Mouse (Mus musculus) liver, adult 2 months (tissue): ENCODE measurements around the gene Gm973. TPM values are rescaled to one million over a fixed set of nuclear protein-coding genes. Genes with fewer than 3 reads are reported as not detected.

Experiments
- DNase-seq: peaks from one replicate; pipeline ENCODE4 v3.0.0-alpha.2; 2011; ENCODE audit warnings: low read depth, low spot score; ENCODE audit errors: extremely low read depth
- H3K27ac ChIP-seq: fragments of 200-500 bp; replicated peaks from 2 replicates; pipeline ENCODE4 v1.5.1; 2012; ENCODE audit warnings: low read depth, mild to moderate bottlenecking, control low read depth, inconsistent platforms, low read length; ENCODE audit not compliant: insufficient read depth
- H3K27me3 ChIP-seq: fragments of 200-500 bp; 2 replicates; pipeline ENCODE4 v1.6.1; 2012; ENCODE audit warnings: mild to moderate bottlenecking, moderate library complexity, low read length, inconsistent platforms; ENCODE audit not compliant: control insufficient read depth, insufficient read depth
- H3K36me3 ChIP-seq: fragments of 200-500 bp; 2 replicates; pipeline ENCODE4 v1.6.1; 2012; ENCODE audit warnings: low read length, inconsistent platforms; ENCODE audit not compliant: control insufficient read depth, insufficient read depth
- H3K4me1 ChIP-seq: fragments of 200-500 bp; 2 replicates; pipeline ENCODE4 v1.6.1; 2011; ENCODE audit warnings: low read length; ENCODE audit not compliant: control insufficient read depth, insufficient read depth
- H3K4me3 ChIP-seq: fragments of 200-500 bp; 2 replicates; pipeline ENCODE4 v1.5.1; 2011; ENCODE audit warnings: low read depth, mild to moderate bottlenecking, control low read depth, low read length, moderate library complexity; ENCODE audit not compliant: insufficient read depth
- H3K79me2 ChIP-seq: fragments of 200-500 bp; 2 replicates; pipeline ENCODE4 v1.6.1; 2012; ENCODE audit warnings: inconsistent platforms, mild to moderate bottlenecking, low read length, moderate library complexity; ENCODE audit not compliant: control insufficient read depth, insufficient read depth
- H3K9ac ChIP-seq: fragments of 200-500 bp; 2 replicates; pipeline ENCODE4 v1.6.1; 2012; ENCODE audit warnings: low read depth, mild to moderate bottlenecking, control low read depth, inconsistent platforms, low read length
- CTCF ChIP-seq: fragments of 200-500 bp; IDR thresholded peaks from 2 replicates; pipeline ENCODE4 v1.5.1; 2011; ENCODE audit warnings: low read depth, low read length, control low read depth
- POLR2A ChIP-seq: fragments of 200-500 bp; IDR thresholded peaks from 2 replicates; pipeline ENCODE4 v1.6.1; 2011; ENCODE audit warnings: low read length, control low read depth; ENCODE audit not compliant: insufficient read depth; ENCODE audit errors: extremely low read depth
- WGBS: fragments of 180-500 bp; shearing (Covaris S2); methylation state at CpG from one replicate; pipeline ENCODE4 v1.1.7; 2018; 5-methylcytosine and 5-hydroxymethylcytosine counted together
- polyA plus RNA-seq: library from polyadenylated mRNA; depleted of rRNA; stranded (reverse); fragments of >200 nt; gene quantifications from 2 replicates; pipeline ENCODE4 v1.2.3, GENCODE M21; 2012
- total RNA-seq: library from RNA; depleted of rRNA; stranded (reverse); fragments of >200 nt; gene quantifications from 2 replicates; pipeline ENCODE4 v1.2.3, GENCODE M21; 2014

Gm973 gene
- total and polyA plus RNA-seq, 2 experiments: not detected

DNA sequence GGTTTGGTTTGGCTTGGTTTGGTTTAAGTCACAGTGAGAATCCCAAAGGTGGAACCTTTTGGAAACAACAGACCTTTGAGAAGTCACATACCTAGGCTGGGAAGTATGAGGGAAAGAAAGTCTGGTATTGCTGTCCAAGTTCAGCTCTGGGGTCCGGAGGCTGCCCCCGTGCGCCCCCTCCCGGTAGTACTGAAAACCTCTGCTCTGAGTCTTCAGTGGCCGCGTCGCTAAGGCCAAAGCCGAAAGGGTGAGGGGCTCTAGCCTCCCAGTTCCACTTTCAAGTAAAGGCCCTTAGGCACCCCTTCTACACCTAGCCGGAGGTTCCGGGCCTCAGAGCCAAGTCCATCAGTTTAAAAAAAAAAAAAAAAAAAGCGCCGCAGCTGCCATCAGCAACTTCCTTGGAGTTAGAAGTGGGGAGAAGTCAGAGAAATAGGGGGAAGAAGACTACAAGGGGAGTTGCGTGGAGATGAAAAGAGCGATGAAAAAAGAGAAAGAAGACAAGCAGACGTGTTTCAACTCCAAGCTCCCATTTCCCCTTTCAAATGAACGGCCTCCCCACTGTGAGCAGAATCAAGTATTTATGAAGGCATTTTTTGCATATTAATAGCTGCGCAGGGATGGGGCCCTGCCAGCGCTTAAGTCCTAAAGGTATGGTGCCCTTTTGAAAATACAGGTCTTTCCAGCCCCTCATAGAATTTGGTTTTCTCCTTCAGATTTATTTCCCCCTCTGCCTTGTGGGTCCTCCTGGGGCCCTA, 68.8 kb downstream of the Gm973 start:
- H3K36me3 ChIP-seq: no peaks in the 10 kb centered on the region
- H3K79me2 ChIP-seq: no peaks in the 10 kb centered on the region
- peak; percentile 23 for DNase-seq
- no peak for TF ChIP-seq POLR2A
- peak; percentile 88 for TF ChIP-seq CTCF
- WGBS: 24% methylated on average over 18 of the region's 18 CpGs
- H3K4me1 ChIP-seq: no peaks in the 10 kb centered on the region
- H3K9ac ChIP-seq: no peak overlapping the region
- no peak overlapping the region for H3K27ac ChIP-seq
- no peaks in the 10 kb centered on the region for H3K27me3 ChIP-seq
- H3K4me3 ChIP-seq: no peak overlapping the region

DNA sequence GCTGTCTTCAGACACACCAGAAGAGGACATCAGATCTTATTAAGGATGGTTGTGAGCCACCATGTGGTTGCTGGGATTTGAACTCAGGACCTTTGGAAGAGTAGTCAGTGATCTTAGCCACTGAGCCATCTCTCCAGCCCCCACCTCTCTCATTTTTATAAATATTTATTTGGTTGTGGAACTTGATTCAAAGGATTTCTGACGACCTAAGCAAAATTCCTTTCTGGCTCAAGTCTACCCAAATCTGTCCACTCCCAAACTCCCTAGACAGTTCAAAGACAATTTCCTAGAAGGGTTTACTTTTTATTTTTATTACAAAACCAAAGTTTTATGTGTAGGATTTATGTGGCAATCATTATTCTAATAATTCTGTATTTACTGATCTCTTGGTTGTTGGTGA, 73.2 kb downstream of the Gm973 start:
- Histone ChIP-seq H3K36me3 (no peaks in the 10 kb centered on the region), H3K4me3 (no peak overlapping the region), H3K27me3 (no peaks in the 10 kb centered on the region), H3K4me1 (no peaks in the 10 kb centered on the region), H3K27ac (no peak overlapping the region), H3K9ac (no peak overlapping the region), H3K79me2 (no peaks in the 10 kb centered on the region)
- no peak for DNase-seq
- TF ChIP-seq POLR2A (no peak), CTCF (no peak)
- 78% methylated on average over 1 of the region's 1 CpGs for WGBS

DNA sequence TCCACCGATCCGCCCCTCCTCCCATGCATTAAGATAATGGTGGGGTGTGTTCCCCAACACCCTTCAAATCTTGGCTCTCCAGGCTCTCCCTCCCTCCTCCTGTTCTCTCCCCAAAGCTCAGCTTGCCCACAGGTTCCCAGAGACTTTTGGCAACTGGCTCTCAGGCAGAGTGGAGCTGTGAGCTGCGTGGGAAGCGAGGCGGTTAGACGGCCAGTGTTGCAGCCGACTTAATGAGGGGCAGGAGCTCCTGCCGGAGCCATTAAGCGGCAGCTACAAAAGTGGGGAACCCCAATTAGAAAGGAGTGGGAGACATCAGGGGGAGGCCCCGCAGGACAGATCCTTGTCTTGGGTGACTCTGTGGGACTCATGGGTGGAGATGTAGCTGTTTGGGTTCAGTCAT, 76.3 kb downstream of the Gm973 start:
- DNase-seq: no peak
- TF ChIP-seq CTCF (no peak), POLR2A (no peak)
- no peak overlapping the region for H3K4me3 ChIP-seq
- H3K36me3 ChIP-seq: no peaks in the 10 kb centered on the region
- H3K9ac ChIP-seq: no peak overlapping the region
- no peaks in the 10 kb centered on the region for H3K79me2 ChIP-seq
- 19% methylated on average over 10 of the region's 10 CpGs for WGBS
- no peaks in the 10 kb centered on the region for H3K27me3 ChIP-seq
- H3K27ac ChIP-seq: no peak overlapping the region
- no peaks in the 10 kb centered on the region for H3K4me1 ChIP-seq

DNA sequence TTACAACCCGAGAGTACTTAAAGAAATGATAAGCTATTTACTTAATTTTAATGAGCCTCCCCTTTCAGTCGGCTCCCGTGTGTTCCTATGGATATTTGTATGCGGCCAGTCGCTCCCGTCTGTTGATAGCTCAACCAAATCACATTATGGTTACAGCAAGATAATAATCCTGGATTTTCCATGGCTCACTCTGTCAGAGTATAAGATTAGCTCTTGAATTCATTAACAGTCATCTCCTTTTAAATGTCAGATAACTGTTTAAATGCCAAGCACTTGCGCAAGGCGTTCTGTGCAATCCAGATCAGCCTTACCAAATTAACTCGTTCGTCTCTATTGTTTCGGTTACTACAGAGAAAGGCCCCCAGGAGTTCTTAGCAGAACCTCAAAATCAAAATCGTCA, 76.8 kb downstream of the Gm973 start:
- TF ChIP-seq POLR2A (no peak), CTCF (no peak)
- Histone ChIP-seq H3K27me3 (no peaks in the 10 kb centered on the region), H3K27ac (no peak overlapping the region), H3K4me1 (no peaks in the 10 kb centered on the region), H3K4me3 (no peak overlapping the region), H3K79me2 (no peaks in the 10 kb centered on the region), H3K9ac (no peak overlapping the region), H3K36me3 (no peaks in the 10 kb centered on the region)
- WGBS: 12% methylated on average over 12 of the region's 12 CpGs
- peak; percentile 45 for DNase-seq

DNA sequence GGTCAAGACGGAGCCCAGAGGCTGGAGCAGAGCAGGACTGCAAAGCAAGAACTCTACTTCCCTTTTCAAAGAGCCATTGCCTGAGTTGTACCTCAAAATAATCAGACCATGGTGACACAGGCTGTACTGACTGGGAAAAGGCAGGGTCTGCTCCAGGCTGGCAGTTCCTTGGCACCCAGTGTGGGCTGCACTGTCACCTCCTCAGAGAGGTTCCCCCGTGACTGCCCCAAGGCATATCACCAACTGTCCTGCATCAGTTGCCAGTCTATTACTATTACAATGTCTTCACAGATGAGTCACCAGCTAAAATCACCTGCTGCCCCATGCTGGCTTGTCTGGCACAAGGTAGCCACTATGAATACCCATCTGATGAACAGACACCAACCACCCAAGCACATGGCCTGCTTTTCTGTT, 77.6 kb downstream of the Gm973 start:
- Histone ChIP-seq H3K9ac (no peak overlapping the region), H3K27ac (no peak overlapping the region), H3K27me3 (no peaks in the 10 kb centered on the region), H3K36me3 (no peaks in the 10 kb centered on the region), H3K79me2 (no peaks in the 10 kb centered on the region), H3K4me1 (no peaks in the 10 kb centered on the region), H3K4me3 (no peak overlapping the region)
- 71% methylated on average over 2 of the region's 2 CpGs for WGBS
- no peak for TF ChIP-seq POLR2A
- no peak for DNase-seq

DNA sequence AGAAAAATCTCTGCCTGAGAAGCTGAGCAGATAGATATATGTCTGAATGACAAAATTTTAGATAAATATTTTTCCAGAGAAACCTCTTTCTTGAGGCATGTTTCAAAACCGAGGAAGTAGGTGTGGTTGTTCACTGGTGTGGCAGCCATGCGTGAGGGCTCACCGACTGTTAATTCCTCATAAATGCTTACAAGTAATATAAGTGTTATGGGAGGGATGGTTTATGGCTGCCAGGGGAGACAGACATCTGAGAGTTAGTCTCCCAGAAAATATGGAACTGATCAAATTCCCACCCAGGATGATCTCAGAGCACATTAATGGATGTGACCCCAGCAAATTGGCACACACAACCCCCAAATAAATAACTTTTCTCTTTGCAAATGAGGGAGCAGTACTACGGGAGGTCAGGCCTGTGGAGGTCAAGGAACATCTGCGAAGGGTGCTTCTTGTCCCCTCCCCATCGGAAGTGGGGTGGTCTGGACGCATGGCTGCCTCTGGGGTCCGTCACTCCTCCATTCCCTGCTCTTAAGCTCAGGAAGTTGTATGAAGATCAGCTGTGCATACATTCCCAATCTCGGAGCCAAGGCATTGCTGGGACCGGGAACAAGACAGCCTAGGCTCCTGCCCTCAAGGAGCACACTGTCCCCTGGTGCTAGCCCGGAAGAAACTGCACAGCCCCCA, 78.7 kb downstream of the Gm973 start:
- no peaks in the 10 kb centered on the region for H3K36me3 ChIP-seq
- WGBS: 90% methylated on average over 11 of the region's 11 CpGs
- H3K9ac ChIP-seq: no peak overlapping the region
- H3K27me3 ChIP-seq: no peaks in the 10 kb centered on the region
- DNase-seq: no peak
- TF ChIP-seq CTCF (no peak), POLR2A (no peak)
- no peaks in the 10 kb centered on the region for H3K4me1 ChIP-seq
- H3K79me2 ChIP-seq: no peaks in the 10 kb centered on the region
- no peak overlapping the region for H3K4me3 ChIP-seq
- H3K27ac ChIP-seq: no peak overlapping the region
